Mouse (Mus musculus): ENCODE results near the gene Ckap2.

The Ckap2 gene

DNA sequence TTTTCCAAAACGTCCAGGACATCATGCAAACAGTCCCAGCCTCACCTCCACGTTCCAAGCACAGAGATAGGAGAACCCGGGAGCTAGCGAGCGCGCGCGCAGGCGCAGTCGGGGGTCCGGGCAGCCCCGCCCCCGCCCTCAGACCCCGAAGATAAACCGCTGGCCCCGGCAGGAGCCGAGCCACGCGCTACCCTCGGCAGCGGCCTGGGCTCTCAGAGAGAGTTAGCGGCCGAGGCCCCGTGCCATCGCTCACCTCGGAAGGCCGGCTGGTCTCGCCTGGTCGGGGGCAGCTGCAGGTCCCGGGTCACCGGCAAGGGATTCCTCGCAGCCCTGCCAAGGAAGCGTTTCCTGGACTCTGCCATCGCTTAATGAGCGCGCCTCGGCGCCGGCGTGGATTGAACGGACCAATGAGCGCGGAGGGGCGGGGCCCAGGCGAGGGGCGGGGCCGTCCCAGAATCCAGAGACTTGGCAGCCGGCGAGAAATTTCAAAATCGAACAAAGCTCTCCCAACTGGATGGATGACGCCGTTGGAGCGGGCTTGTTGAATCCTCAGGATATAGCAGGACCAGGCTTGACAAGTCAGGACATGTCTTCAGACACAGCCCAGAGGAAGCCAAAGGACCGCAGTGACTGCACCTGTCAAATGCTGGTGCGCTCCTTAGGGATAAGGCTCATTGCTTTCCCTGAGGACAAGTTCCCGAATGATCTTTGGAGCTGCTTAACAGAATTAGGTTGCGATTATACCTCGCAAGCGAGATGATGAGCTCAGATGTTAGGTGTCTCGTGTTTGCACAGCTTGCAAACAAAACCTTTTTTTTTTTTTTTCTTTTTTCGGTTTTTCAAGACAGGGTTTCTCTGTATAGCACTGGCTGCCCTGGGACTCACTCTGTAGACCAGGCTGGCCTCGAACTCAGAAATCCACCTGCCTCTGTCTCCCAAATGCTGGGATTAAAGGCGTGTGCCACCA lies at the start of gene Ckap2:
TSS of gene Ckap2 (minus strand) at position 389 of the 967 bp plus-strand sequence.
- DNase-seq = peak; percentile 80

DNA sequence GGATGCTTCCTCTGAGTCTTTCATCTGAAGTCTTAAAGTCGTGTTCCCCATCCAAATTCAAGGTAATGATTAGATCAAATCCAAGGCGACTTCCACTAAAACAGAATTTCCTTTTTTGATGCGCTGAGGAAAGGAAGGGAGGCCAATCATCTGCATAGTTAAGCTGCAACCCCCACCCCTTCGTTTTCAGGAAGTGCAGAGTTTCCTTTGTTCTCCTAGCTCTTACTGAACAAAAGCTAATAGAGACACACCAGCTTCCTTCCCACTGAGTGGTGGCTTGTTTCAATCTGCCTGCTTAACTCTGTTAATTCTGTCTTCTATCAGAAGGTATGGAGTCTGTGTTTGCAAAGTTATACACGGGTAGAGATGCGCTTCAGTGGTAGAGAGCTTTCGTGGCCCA lies 43.0 kb upstream of the Ckap2 start:
- no peak for DNase-seq

DNA sequence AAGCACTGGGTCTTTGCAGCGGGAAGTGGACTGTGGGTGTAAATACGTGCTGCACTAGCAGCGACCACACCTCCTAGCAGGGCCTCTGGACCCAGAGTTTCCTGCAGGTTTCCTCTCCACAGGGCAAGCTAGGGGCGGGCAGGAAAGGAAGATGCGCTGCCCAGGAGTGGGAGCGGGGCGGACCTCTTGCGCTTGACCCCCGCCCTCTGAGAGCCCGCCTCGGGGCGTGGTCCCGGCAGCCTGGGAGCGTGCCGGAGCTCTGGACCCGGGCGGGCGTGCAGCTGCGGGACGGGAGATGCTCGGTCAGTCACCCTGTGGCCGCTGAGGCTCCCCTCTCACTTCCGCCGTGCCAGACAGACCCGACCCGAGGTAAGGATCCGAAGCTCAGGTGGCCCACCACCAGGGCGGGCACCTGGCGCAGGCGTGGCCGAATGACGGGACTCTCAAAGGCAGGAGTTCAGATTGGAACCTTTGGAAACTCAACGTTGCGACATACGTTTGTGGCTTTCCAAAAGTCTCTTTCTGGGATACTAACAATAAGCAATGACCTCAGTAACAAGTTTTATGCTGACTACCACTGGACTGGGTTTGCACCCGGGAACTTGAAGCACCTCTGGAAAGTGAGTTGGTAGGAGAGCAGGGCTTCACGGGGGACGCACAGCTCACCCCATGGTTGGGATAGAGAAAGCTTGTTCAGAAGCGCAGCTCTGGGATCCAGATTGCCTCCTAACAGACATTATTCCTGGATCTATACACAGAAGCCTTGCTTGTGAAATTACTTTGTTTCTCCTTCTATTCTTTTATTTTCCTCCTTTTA lies 41.6 kb upstream of the Ckap2 start, which contains the start of gene Thsd1:
TSS of gene Thsd1 (plus strand) at position 253 of the 817 bp plus-strand sequence.
- peak; percentile 8 for DNase-seq

DNA sequence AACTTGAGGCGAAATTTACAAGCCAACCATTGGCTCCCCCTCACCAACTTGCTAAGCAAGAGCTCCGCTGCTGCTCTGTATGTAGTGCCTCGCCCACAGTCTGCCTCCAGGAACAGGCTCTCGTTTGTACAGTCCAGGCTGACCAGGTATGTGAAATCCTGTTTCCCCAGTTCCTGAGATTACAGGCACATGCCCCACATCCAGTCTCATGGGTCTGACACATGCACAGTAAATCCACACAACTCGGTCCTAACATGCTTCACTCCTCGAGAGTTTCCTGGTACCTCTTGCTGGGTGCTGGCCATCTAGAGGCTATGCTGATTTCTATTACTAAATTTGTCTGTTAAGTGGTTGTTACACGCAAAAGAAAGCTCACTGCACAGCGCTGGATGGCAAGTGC lies 40.7 kb upstream of the Ckap2 start:
- DNase-seq = no peak

DNA sequence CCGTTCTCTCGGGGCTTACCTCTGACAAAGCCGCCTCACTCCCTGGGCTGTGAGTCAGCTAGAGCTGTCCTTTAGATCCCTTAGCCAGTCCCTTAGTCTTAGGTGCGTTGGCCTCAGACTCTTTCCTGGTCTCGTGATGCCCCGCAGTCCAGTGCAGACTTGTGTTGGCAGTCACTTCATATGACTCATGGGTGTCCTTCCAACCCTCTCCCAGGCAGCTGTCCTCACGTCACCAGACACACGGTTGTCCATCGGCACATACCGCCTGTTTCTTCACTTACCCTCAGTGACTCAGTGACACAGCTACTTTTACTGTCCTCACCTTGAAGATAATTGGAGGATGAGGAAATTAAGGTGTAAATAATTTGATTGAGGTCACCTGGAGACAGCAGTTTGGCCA lies 29.2 kb upstream of the Ckap2 start:
- DNase-seq = no peak

DNA sequence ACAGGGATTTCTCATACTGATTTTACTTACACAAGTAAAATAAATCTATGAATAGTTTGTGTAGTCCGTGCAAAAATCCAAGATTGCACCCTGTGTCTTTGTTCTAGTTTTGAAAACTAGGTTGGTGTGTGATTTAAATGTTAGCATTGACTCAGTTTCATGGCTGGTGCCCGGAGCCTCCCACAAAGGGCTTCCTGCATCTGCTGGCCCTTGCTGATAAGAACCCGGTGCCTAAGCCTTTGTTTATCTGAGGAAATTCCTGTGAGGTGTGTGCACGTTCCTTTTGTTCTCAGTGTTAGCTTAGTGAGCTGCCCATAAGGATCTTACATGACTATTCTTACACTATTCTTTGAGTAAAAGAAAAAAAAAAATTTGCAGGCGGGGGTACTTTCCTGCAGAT lies 23.4 kb upstream of the Ckap2 start:
- DNase-seq = no peak

DNA sequence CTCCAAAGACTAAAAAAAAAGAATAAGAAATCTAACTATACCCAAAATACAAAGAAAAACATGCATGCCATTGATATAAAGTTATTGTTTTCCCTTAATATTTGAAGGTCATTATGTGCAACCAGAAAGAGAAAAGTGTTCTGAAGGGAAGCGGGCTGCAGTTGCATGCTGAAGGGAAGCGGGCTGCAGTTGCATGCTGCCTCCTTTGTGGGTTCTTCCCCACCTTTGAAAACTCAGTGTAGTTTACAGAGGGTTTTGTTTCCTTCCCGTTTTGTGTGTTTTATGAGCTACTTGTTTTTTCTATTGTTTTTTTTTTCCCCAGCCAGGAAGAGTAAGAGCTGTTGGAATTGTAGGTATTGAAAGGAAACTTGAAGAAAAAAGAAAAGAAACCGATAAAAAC lies 21.9 kb upstream of the Ckap2 start:
- DNase-seq = no peak

DNA sequence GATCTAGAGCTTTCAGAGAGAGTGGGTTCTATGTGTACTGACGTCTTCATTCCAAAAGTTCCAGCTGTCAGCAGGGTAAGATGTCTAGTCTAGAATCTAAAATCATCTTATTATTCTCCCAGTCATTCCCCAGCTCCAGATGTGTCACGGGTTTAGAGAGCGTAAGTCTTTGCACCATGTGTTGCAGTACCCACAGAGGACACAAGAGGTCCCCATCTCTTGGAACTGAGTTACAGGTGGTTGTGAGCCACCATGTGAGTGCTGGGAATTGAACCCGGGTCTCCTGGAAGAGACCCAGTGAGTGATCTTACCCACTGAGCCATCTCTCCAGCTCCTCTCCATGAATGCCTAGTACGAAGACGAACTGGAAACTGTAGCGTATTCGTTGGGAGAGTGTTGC lies 13.9 kb upstream of the Ckap2 start:
- DNase-seq = no peak

DNA sequence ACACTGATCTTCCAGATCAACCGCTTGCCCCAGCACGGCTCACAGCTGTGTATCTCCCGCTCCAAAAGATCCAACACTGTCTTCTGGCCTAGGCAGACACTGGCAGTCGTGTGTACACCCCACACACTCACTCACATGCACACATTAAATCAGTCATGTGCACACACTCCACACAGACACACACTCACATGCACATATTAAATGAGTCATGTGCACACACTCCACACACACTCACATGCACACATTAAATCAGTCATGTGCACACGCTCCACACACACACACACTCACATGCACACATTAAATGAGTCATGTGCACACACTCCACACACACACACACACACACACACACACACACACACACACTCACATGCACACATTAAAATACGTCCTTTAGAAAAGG lies 12.3 kb upstream of the Ckap2 start:
- DNase-seq = no peak

DNA sequence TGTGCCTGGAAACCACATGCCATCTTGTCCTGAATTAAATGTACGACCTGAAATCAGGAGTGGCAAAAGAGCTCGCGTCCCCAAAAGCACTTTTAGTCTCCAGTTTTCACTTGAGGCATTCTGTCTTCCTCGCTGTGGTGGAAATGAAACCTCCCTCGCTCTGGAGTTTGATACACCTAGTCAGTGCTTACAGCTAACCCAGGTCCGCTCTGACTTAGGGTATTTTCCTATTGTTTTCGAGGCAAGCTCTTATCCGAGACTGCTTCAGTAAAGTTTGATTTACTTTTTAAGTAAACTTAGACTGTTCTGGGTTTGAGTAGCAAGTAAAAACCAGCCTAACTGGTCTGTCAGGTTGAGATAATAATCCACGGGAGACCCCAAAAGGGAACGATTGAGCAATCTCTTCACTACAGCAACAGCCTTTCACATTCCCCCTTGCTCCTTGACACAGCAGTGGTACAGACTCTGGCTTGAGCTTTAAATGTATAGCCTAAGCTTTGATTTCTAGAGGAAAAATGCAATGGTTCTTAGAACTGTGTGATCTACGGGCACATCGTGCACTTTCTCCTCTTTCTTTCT lies 7.9 kb upstream of the Ckap2 start:
- DNase-seq = no peak

DNA sequence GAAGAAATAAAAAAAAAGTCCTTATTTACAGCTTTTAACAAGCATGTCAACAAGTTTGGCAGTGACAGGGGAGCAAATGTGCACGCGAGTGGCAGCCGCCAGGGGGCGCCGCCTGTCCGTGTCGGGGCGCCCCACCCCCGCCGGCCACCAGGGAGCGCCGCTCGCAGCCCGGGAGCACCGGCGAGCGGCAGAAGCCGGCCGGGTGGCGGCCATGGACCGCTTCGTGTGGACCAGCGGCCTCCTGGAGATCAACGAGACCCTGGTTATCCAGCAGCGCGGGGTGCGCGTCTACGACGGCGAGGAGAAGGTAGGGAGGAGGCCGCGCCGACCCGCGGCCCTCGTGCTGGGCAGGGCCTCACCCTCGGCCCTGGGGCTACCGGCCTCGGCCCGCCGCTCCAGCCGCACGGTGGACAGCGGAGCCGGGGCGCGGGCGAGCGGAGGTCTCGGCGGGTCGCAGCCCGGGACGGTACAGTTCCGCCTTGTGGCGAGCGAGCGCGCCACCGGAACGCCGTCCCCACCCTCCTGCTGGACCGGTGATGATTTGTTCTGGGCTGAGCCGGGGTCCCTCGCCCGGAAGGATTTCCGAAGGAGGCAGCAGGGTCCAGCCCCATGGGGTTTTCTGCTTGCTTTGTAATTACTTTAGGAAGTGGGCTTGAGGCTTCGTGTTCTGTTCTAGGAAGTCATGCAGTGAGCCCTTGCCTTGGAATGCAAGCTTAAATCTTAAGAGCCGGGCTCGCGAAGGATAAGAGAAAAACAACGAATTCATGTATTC lies 7.2 kb upstream of the Ckap2 start, which contains the start of gene Vps36:
TSS of gene Vps36 (plus strand) at position 150 of the 772 bp plus-strand sequence.
- peak; percentile 85 for DNase-seq

DNA sequence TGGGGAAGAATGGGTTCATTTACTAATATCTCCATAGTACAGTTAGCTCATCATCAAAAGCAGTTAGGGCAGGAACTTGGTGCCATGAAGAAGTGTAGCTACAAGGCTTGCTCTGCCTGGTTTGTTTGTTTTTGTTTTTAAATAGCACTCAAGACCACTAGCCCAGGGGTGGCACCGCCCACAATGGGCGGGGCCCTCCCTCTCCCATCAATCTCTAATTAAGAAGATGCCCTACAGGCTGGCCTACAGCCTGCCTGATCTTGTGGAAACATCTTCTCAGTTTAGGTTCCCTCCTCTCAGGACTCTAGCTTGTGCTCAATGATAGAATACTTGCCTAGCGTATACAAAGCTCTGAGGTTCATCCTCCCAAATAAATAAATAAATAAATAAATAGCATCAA lies 735 bp downstream of the Ckap2 start:
- no peak for DNase-seq

DNA sequence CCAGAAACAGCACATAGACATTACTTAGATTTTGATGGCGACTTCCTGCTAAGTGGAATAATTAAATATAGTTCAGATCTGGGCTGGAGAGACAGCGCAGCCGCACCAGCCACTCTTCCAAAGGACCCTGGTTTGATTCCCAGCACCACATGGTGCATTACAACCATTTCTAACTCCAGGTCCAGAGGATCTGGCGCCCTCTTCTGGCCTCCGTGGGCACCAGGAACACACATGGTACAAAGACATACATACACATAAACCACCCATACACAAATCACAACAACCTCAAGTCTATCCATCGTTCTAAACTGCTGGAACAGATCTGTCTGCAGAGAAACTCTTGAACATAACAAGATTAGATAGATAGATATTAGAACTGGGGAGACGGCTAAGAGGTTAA lies 9.7 kb downstream of the Ckap2 start:
- no peak for DNase-seq

DNA sequence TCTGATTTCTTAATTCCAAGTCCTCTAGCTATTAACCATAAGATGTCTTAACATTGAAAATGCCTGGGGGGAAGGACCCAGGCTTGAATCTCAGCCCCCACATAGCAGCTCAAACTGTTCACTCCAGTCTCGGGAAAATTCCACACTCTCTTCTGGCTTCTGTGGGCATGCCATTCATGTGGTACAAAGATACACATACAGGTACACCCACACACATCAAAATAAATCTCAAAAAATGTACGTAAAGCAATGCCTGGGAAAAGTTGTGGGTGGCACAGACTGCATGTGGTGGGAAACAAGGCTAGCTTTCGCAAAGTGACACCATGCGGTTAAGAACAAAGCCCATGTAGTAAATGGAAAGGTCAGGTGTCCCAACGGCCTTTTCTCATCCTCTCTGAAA lies 16.5 kb downstream of the Ckap2 start:
- no peak for DNase-seq

DNA sequence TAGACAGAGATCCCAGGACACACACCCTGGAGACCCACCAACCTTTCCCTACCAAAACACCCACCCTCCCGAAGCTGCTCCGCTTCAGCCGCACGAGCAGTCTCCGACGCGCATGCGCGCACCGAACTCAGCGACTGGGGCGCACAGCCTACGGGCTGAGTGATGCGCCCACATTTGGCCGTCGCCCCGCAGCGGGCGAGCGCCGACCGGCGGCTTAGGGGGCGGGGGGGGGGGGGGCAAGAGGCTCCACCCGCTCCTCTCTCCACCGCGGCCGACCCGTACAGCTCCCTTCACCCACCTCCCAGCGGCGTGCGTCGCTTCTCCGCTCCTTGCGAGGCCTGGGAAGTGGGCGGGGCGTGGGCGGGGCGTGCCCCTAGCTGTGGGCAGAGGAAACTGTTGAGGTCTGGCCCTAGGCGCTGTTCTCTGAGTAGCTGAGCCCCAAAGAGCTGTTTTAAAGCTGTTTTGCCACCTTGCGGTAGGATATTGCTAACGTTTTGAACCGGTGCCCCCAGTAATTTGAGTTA lies 19.5 kb downstream of the Ckap2 start, which contains the start of gene Nek3:
TSS of gene Nek3 (minus strand) at position 356 of the 524 bp plus-strand sequence.
- peak; percentile 76 for DNase-seq

DNA sequence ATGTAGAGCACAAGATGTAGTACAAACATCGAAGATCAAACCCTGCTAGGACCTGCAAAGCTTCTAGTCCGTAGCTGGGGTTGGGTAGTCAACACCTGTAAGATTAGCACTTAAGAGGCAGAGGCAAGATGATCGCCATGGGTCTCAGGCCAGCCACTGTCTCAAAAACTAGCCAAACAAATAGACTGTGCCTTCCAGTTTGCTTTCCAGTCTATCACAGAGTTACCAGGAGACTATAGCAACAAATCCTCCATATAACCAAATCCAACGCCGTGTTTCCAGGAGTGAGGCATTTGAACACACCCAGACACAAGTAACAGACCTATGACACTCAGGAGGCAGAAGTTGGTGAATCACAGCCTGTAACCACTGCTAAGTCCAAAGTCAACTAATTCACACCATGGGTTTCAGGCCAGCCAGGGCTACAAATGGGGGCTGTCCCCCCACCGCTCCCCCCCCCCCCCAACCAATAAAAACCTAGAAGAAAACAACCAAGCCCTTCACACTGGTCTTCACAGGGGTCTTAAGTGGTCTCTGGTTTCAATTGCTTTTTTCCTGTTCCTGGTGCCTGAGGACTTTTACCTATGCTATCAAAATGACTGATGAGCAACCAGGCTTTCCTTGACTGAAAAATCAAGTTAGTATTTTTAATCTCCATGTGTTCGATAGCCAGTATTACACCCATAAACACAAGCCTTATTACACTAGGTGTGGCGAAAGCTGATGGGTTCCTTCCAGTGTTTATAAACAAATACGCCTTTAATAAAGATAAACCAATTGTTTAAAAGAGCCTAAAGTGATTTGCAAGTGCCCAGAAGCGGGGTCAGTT lies 20.2 kb downstream of the Ckap2 start:
- no peak for DNase-seq

DNA sequence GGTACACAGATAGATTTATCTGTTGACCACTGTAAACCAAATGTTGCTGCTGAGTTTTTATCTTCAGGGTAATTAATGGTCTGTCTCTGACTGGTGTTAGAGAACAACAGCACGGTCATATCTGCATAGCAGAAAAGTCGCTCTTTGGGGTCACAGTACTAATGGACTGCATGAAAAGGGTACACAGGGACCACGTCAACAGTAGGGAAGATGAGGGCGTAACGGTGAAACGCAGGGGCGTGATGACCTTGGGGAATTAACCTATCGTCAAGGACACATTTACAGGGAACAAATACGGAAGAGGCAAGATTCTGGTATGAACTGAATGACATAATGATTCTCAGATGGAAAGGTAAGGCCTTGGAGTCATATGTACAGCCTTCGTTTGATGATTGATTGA lies 21.2 kb downstream of the Ckap2 start:
- no peak for DNase-seq

DNA sequence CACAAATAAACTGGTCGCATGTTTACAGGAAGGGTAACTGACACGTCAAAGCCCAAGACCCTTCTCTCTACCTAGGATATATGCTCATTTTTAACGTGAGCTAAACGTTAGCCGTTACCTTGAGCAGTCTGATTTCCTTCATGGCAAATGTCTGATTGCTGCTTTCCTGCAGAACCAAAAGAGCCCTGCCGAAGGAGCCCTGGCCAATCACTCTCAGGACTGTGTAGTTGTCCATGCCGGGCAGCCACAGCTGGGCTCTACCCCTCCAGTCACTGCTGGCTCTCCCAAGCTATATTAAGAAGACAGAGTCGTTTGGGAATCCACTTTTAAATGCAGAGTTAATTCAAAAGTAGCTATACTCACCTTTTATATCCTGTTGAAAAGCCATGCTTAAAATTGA lies 23.4 kb downstream of the Ckap2 start:
- no peak for DNase-seq

DNA sequence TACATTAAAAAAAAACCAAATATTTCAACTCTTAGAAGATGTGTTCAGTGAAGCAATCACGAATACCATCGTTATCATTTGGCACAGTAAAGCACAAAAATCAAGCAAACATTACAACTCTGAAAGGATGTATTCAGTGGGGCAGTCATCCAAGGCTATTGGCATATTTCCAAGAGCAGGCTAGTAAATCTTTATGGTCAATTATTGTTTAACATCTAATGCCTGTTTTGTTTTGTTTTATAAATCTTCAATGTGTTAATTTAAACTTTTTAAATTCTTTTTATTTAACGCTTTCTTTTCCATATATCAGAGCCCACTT lies 35.3 kb downstream of the Ckap2 start:
- no peak for DNase-seq

DNA sequence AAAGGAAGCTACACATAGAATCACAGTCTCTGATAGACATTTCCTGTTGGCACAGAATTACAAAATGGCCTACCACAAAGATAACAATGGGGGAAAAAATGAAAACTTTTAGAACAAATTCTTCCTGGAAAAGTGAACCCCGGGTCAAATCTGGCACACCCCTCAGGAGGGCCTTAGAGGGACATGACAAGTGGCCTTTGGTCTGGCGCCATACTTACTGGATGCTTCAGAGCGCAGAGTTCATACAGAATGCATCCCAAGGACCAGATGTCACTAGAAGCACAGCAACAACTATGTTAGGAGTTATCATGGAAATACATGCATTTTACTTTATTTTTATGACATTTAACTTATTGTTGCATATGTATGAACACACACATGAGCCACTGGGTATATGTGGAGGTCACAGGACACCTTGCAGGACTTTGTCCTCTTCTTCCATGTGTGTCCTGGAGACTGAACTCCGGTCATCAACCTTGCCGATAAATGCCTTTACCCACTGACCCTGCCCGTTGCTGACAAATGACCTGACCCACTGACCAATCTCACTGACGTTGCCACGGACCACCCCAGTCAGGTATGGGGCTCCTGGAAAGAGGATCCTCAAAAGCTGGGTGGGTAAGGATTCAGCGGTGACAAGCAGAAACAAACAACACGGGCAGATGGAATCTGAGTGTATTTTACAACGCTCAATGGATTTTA lies 35.8 kb downstream of the Ckap2 start:
- DNase-seq = no peak

DNA sequence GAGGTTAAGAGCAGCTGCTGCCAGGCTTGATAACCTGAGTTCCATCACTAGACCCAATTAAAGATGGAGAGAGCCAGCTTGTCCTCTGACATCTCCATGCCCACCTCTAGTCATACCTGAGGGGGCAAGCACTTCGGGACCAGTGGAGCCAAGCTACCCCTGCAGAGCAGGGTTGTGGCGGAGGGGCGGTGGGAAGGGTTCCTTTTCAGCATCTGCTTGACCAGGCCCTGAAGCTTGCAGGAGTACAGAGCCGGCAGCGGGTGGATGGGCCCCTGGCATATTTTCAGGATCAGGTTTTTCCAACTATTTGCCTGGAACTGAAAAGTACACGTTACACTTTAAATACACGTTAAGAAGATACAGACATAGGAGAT lies 37.3 kb downstream of the Ckap2 start:
- DNase-seq = no peak
